Mouse (Mus musculus): ENCODE data around the gene Uhrf1bp1. TPM values are rescaled to one million over a fixed set of nuclear protein-coding genes. Genes with fewer than 3 reads are reported as not detected.

Uhrf1bp1 gene
- polyA plus RNA-seq, 1 experiment from 2014 or later, result 6.6 TPM

DNA sequence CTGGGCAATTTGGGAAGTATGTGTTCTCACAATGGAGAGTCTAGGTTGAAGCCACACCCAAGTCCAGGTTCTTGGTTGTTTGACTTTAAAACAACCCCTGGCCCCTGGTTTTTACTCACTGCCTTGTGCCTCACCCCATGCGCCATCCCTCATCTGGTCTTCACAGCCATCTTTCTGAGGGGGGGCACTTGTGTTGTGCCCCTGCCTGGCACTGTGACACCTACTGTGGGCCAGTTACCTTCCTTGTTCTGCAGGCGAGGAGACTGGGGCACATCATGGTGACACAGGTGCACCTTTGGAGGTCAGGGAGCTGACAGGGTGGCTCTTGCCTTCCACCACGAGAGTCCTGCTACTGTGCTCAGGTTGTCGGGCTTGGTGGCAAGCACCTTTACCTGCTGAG lies 85.9 kb downstream of the Uhrf1bp1 start:
- Histone ChIP-seq H3K4me3 (replicated peaks) (no peak overlapping the region), H3K4me1 (replicated peaks) (peaks cover 43% of the 10 kb centered on the region), H3K4me2 (replicated peaks) (no peak overlapping the region), H3K9me3 (no peaks in the 10 kb centered on the region), H3K9ac (replicated peaks) (no peak overlapping the region), H3K27ac (no peak overlapping the region), H3K27me3 (no peaks in the 10 kb centered on the region), H3K36me3 (no peaks in the 10 kb centered on the region)
- 90% methylated on average over 4 of the region's 4 CpGs for WGBS
- ATAC-seq, result no peak

DNA sequence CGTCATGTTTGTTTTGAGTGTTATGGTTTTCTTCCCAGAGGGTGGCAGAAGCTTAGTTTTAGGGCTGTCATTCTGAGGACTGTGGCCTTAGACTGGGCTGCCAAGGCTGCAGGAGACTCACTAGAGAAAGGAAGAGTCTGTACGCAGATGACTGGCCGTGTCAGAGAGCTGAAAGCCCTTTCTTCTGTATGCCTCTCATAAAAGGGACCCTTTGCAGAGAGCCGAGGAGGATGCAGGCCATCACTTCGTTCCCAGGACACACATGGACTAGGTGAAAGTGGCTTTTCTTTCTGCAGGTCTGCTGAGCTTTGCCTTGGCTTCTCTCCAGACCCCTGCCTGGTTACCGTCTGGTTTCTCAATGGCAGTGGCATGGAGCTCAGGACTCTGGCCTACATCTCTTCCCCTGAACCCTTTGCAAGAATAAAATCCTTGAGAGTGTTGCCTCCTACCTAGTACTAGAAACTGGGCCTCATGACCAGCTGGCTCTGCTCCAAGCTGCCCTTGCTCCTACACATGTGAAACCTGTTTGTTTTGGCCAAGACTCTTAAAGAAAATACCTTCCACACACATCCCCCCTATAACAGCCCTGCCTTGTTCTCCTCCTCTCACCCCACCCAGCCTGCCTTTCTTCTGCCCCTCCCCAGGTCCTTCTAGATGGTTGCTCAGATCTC lies 89.4 kb downstream of the Uhrf1bp1 start:
- 50% methylated on average over 6 of the region's 6 CpGs for WGBS
- H3K27ac ChIP-seq, result peak overlapping the region; percentile 5
- H3K36me3 ChIP-seq, result no peaks in the 10 kb centered on the region
- H3K4me1 ChIP-seq (replicated peaks), result peaks cover 31% of the 10 kb centered on the region
- H3K4me2 ChIP-seq (replicated peaks), result no peak overlapping the region
- no peaks in the 10 kb centered on the region for H3K9me3 ChIP-seq
- H3K27me3 ChIP-seq, result no peaks in the 10 kb centered on the region
- no peak overlapping the region for H3K9ac ChIP-seq (replicated peaks)
- no peak overlapping the region for H3K4me3 ChIP-seq (replicated peaks)
- ATAC-seq, result no peak

GRCm38 (mm10) chr17:27946371-27946770 lies 90.1 kb downstream of the Uhrf1bp1 start:
- Histone ChIP-seq H3K27me3 (no peaks in the 10 kb centered on the region), H3K4me3 (replicated peaks) (no peak overlapping the region), H3K9ac (replicated peaks) (no peak overlapping the region), H3K4me1 (replicated peaks) (peaks cover 25% of the 10 kb centered on the region), H3K9me3 (no peaks in the 10 kb centered on the region), H3K36me3 (no peaks in the 10 kb centered on the region), H3K27ac (peak overlapping the region; percentile 5; the same call in 1 of the 2 replicates), H3K4me2 (replicated peaks) (no peak overlapping the region)
- no peak for ATAC-seq
- WGBS, result 83% methylated on average over 8 of the region's 8 CpGs

- 90% methylated on average over 2 of the region's 2 CpGs for WGBS
- H3K4me3 ChIP-seq (replicated peaks), result no peak overlapping the region
- no peaks in the 10 kb centered on the region for H3K9me3 ChIP-seq
- peak overlapping the region; percentile 25; the same call in 1 of the 2 replicates for H3K27ac ChIP-seq
- no peak for ATAC-seq
- peaks cover 21% of the 10 kb centered on the region for H3K4me1 ChIP-seq (replicated peaks)
- no peaks in the 10 kb centered on the region for H3K36me3 ChIP-seq
- no peak overlapping the region for H3K9ac ChIP-seq (replicated peaks)
- no peak overlapping the region for H3K4me2 ChIP-seq (replicated peaks)
- no peaks in the 10 kb centered on the region for H3K27me3 ChIP-seq
Measured at GRCm38 (mm10) chr17:27947155-27947554, 90.9 kb downstream of the Uhrf1bp1 start.

Other genes with a start within 250 kb of the Uhrf1bp1 start
- 223 and 227 TPM in 2 replicates for gene Nudt3, start 232.9 kb upstream of the Uhrf1bp1 start, polyA plus RNA-seq (2015; fragmentation: Nextera tagmentation; extraction: Ambion mirVana)
- gene RPS10-NUDT3, start 221.2 kb upstream of the Uhrf1bp1 start, polyA plus RNA-seq (2015; fragmentation: Nextera tagmentation; extraction: Ambion mirVana), result not detected in 2 replicates
- 570 and 610 TPM in 2 replicates for gene Rps10, start 219.8 kb upstream of the Uhrf1bp1 start, polyA plus RNA-seq (2015; fragmentation: Nextera tagmentation; extraction: Ambion mirVana)
- gene Pacsin1, start 200.9 kb upstream of the Uhrf1bp1 start, polyA plus RNA-seq (2015; fragmentation: Nextera tagmentation; extraction: Ambion mirVana), result 19.9 and 23.6 TPM in 2 replicates
- 0.90 and 1.3 TPM in 2 replicates for gene Spdef, start 127.5 kb upstream of the Uhrf1bp1 start, polyA plus RNA-seq (2015; fragmentation: Nextera tagmentation; extraction: Ambion mirVana)
- gene D17Wsu92e, start 35.8 kb upstream of the Uhrf1bp1 start, polyA plus RNA-seq (2015; fragmentation: Nextera tagmentation; extraction: Ambion mirVana), result 9.6 and 9.7 TPM in 2 replicates
- gene Snrpc, start 18.3 kb upstream of the Uhrf1bp1 start, polyA plus RNA-seq (2015; fragmentation: Nextera tagmentation; extraction: Ambion mirVana), result 304 and 309 TPM in 2 replicates
- gene Anks1, start 52.9 kb downstream of the Uhrf1bp1 start, polyA plus RNA-seq (2015; fragmentation: Nextera tagmentation; extraction: Ambion mirVana), result 67.3 and 70.5 TPM in 2 replicates
- gene Taf11, start 53.4 kb downstream of the Uhrf1bp1 start, polyA plus RNA-seq (2015; fragmentation: Nextera tagmentation; extraction: Ambion mirVana), result 86.0 and 87.8 TPM in 2 replicates
- 1.6 and 2.0 TPM in 2 replicates for gene Tcp11, start 224.2 kb downstream of the Uhrf1bp1 start, polyA plus RNA-seq (2015; fragmentation: Nextera tagmentation; extraction: Ambion mirVana)

All from midbrain, embryonic 13.5 days (tissue).